Mouse (Mus musculus): ENCODE data around the gene Mgat5b.

Mgat5b gene

DNA sequence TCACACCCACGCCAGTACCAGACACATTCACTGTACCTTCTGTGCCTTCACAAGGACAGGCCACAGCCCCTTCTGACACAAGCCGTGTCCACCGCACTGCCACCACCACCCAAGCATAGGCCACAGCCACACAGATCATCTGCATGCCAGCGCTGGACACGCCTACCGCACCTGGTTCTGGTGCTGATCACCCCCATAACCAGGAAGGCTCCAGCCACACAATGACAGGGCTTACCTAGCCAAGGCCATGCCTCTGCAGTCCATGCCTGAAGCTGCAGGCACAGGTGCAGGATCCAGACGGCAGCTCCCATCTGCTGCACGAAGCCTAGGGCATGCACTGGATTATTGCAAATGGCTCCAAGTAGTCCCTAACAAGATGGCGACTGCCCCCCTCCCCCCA is 54.8 kb downstream of the Mgat5b start:
- in situ Hi-C loops (cut with MboI, MseI) = no loop called here

- in situ Hi-C loops (cut with MboI, MseI) = no loop called here
Measured at GRCm38 (mm10) chr11:116974341-116974740, 55.7 kb downstream of the Mgat5b start.

GRCm38 (mm10) chr11:116980313-116980712 is 61.6 kb downstream of the Mgat5b start:
- in situ Hi-C loops (cut with MboI, MseI) = no loop called here

GRCm38 (mm10) chr11:116982543-116982942 is 63.9 kb downstream of the Mgat5b start:
- in situ Hi-C loops (cut with MboI, MseI) = no loop called here

GRCm38 (mm10) chr11:116985504-116986385 is 67.1 kb downstream of the Mgat5b start:
- in situ Hi-C loops (cut with MboI, MseI) = no loop called here

DNA sequence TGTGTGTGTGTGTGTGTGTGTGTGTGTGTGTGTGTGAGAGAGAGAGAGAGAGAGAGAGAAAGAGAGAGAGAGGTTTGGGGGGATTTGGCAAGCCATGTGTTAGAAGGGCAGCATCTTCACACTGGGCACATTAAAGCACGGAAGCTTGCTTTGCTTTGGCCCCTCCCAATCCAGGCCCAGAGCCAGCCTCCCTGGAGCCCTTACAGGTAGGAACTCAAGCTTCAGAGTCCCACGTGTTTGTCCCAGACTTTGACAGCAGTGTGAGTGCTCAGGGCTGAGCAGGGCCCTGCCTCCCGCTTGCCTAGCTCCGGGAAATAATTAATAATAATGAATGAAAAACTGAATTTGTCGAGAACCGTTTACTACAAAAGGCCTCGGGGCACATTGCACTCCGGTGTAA is 69.5 kb downstream of the Mgat5b start:
- in situ Hi-C loops (cut with MboI, MseI) = no loop called here

- in situ Hi-C loops (cut with MboI, MseI) = loop anchor here (10.0 kb wide), 1 partner anchor 1535 kb away; no protein-coding TSS in a partner anchor
Measured at GRCm38 (mm10) chr11:116990231-116990630, 71.6 kb downstream of the Mgat5b start.

DNA sequence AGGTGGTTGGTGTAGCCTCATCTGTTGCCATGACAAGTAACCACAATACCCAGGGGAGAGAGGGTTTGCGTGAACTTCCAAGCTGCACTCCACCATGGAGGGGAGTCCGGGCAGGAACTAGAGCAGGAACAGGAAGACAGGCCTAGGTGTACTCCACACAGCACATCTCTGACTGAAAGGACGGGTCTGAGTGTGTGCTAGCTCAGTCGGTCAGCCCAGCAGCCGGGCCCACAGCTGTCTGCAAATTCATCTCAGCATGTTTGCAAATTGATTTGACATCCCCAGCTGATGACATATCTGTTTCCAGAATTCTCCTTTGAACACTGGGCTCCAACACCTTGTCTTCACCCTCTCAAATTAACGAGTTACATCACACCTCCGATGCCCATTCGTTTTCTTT is 72.7 kb downstream of the Mgat5b start:
- in situ Hi-C loops (cut with MboI, MseI) = loop anchor here (10.0 kb wide), 1 partner anchor 1537 kb away; no protein-coding TSS in a partner anchor

- in situ Hi-C loops (cut with MboI, MseI) = loop anchor here (10.0 kb wide), 1 partner anchor 1537 kb away; no protein-coding TSS in a partner anchor
Measured at GRCm38 (mm10) chr11:116991964-116992363, 73.3 kb downstream of the Mgat5b start.

DNA sequence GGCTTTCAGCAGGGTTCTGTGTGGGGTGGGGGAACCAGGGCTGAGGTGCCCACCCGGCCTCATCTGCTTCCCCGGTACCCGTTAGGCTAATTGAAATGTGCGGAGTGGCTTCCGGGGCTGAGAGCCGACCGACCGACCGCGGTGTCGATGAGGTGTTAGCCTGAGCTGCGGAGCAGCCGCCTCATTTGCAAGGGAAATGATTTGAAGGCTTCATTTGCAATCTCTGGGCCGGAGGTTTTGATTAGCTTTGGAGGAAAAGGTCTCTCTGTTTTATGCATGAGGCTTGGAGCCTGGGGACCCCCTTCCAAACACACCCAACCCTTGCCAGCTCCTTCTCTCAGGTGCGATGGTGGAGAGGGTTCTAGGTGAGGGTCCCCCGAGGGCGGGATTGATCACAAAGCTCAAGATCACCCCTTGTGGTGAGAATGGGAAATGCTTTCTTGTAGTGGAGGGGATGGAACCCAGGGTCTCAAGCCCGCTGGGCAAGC is 75.5 kb downstream of the Mgat5b start:
- in situ Hi-C loops (cut with MboI, MseI) = loop anchor here (10.0 kb wide), 1 partner anchor 1539 kb away; no protein-coding TSS in a partner anchor

- in situ Hi-C loops (cut with MboI, MseI) = loop anchor here (5.0 to 10.0 kb wide), 2 partner anchors 80 to 1542 kb away; partner anchors contain the start of gene Mgat5b
Measured at GRCm38 (mm10) chr11:116996976-116997375, 78.3 kb downstream of the Mgat5b start.

DNA sequence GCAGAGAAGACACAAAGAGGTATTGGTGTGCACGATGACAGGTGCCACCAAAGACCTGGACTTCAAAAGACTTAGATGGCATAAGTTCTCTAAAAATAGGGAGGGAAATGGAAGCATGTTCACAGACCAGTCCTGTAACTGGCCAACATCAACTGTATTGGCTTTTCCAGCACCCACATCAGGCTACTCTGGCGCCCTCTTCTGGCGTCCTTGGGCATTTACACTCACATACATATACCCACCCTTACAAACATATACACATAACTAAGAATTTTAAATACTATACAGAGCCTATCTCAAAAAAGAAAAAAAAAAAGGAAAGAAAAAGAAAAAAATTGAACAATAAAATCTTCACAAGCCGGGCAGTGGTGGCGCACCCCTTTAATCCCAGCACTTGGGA is 80.3 kb downstream of the Mgat5b start:
- in situ Hi-C loops (cut with MboI, MseI) = loop anchor here (5.0 to 10.0 kb wide), 2 partner anchors 82 to 1544 kb away; partner anchors contain the start of gene Mgat5b

DNA sequence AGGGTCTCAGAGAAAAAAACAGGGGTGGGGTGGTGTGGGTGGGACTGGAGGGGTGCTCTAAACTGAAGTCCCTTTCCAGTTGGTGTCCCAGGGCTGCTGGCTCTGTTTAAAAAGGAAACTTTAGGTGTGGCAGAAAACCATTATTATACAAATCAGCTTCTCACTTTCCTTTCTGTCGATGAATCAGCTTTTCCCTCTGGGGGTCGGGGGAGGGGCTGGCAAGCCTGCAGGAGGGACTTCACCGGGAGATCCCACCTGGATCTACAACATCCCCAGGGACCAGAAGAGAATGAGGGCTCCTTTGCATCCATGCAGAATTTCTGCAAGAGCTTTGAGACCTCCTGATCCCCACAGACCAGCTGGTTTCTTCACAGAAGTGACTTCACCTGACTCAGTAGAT is 81.6 kb downstream of the Mgat5b start:
- in situ Hi-C loops (cut with MboI, MseI) = no loop called here

GRCm38 (mm10) chr11:117001789-117002188 is 83.1 kb downstream of the Mgat5b start:
- in situ Hi-C loops (cut with MboI, MseI) = no loop called here

- in situ Hi-C loops (cut with MboI, MseI) = no loop called here
Measured at GRCm38 (mm10) chr11:117003503-117003902, 84.8 kb downstream of the Mgat5b start.

DNA sequence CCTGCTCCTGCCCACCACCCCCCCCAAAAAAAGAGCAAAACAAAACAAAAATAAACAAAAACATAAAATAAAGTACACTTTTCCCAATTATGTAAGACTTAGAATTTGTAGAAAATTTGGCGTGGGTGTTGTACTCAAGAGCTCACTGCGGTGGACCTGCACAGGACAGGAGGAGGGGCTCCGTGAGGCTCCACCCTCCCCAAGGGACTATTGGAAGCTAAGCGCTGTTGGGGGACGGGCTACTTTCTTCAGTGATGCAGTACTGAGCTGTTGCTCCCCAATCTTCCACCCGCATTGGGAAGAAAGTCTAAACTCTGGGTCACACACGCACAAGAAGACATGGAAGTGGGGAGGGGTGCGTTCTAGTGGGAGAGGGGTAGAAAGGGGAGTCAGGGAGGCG is 85.6 kb downstream of the Mgat5b start:
- in situ Hi-C loops (cut with MboI, MseI) = no loop called here

GRCm38 (mm10) chr11:117017462-117017861 is 98.8 kb downstream of the Mgat5b start:
- in situ Hi-C loops (cut with MboI, MseI) = no loop called here

GRCm38 (mm10) chr11:117018410-117018809 is 99.7 kb downstream of the Mgat5b start:
- in situ Hi-C loops (cut with MboI, MseI) = no loop called here

DNA sequence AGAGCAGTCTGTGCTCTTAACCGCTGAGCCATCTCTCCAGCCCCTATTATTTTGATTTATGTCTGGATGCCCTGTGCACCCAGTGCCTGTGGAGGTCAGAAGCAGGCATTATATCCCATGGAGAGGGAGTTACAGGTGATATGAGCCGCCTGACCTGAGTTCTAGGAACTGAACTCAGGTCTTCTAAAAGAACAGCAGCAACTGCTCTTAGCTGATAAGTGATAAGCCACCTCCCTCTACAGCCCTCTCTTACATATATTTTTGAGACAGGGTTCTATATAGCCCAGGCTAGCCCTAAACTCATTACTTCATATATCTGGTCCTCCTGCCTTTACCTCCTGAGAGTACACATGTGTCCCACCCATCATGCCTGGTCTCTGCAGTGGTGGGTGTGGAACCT is 102.4 kb downstream of the Mgat5b start:
- in situ Hi-C loops (cut with MboI, MseI) = no loop called here

DNA sequence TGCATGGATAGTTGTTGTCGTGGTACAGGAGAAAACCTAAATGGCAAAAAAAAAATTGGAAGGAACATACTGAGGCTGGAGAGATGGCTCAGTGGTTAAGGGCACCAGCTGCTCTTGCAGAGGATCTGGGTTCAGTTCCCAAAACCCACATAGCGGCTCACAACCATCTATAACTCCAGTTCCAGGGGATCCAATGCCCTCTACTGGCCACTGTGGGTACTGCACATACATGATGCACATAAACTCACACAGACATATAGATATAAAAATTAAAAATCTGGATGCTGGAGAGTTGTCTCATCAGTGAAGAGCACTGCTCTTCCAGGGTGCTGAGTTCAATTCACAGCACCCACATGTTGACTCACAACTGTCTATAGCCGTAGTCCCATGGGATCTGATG is 104.9 kb downstream of the Mgat5b start:
- in situ Hi-C loops (cut with MboI, MseI) = no loop called here

DNA sequence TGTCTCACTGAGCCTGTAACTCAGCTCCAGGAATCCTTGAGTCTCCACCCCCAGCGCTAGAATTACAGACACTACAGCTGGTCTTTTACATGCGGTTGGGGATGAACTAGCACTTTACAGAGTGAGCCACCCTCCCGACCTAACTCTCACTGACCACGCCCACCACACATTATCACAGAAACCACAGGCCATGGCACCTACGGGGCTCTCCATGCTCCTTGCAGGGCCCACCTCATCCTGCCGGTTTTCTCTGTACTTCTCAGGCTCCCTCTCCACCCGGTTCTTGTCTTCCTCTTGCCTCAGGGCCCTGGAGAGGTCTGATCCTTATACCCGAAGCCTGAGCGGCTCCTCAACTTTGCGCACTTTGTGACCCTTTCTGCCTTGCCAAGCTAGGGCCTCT is 109.0 kb downstream of the Mgat5b start:
- in situ Hi-C loops (cut with MboI, MseI) = no loop called here

- in situ Hi-C loops (cut with MboI, MseI) = no loop called here
Measured at GRCm38 (mm10) chr11:117028861-117029568, 110.4 kb downstream of the Mgat5b start.
